Mouse (Mus musculus) heart, adult 2 months (tissue): ENCODE data around the gene Syk.

Source experiments
- CTCF ChIP-seq: fragments of 200-600 bp; IDR thresholded peaks from 2 replicates; pipeline ENCODE4 v1.8.1; 2022; ENCODE audit warnings: antibody characterized with exemption, mild to moderate bottlenecking, moderate library complexity
- POLR2A ChIP-seq: fragments of 200-500 bp; IDR thresholded peaks from 2 replicates; pipeline ENCODE4 v1.6.1; 2011; ENCODE audit warnings: mild to moderate bottlenecking, low read depth, low read length, control low read depth; ENCODE audit not compliant: insufficient read depth

- no peak for TF ChIP-seq POLR2A
- no peak for TF ChIP-seq CTCF
These were observed 22.9 kb downstream of the Syk start for GRCm38 (mm10) chr13:52605911-52606310.
